11 mouse cellular contexts compared by ENCODE assay signal in the genomic region with DNA sequence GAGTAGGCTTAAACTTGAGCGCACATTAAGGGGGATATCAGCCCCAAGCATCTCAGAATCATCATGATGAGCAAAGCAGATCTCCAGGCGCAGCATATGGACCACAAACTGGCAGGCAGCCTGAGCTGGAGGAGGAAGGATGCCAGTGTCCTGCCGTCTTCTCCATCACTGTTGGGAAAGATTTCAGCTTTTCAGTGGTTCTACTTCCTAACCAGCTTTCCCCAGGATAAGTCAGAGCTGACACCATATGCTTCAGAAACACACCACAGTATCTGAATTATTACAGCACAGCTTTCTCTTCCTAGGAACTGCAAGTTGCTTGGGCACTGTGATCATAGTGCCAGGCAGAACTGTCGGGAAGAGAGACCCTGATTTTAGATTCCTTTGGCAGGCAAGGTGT.
DNase-seq lines count a peak whose midpoint lies in the region; ATAC-seq and TF ChIP-seq lines count a peak whose summit lies in the region.
"Had no signal": no experiment of that assay in that cellular context is flagged by ENCODE, and none has a peak within 500 bp of the region (broad histone marks: within the 10 kb centered on the region; RNA-seq: fewer than 3 reads in every experiment).

No protein-coding gene starts in this region.

- no peak overlapping the region for H3K4me3 ChIP-seq in lung, postnatal 0 days (ENCODE audit: low read depth, low read length)

- H3K9me3 ChIP-seq in lung, postnatal 0 days (ENCODE audit: low read length) = no peaks in the 10 kb centered on the region

- no peak for ATAC-seq in lung, postnatal 0 days

- no peak overlapping the region for H3K9ac ChIP-seq in lung, postnatal 0 days (replicated peaks; ENCODE audit: low read depth)

- no peak for TF ChIP-seq EP300 in lung, postnatal 0 days (IDR thresholded peaks at IDR 0.05)

- no peak overlapping the region for H3K4me2 ChIP-seq in lung, postnatal 0 days (replicated peaks; ENCODE audit: low read depth, low read length)
- H3K4me2 ChIP-seq: midbrain, embryonic 11.5 days had no signal

- no peaks in the 10 kb centered on the region for H3K36me3 ChIP-seq in lung, postnatal 0 days (ENCODE audit: insufficient read depth, low read length)

- no peaks in the 10 kb centered on the region for H3K4me1 ChIP-seq in lung, postnatal 0 days (ENCODE audit: insufficient read depth, low read depth, low read length)

- H3K27ac ChIP-seq in lung, postnatal 0 days (ENCODE audit: low read length) = no peak overlapping the region
- H3K27ac ChIP-seq: kidney, postnatal 0 days had no signal

- WGBS in lung, postnatal 0 days = 80% methylated on average over 4 of the region's 4 CpGs

- DNase-seq in cerebellum, adult 18-20 months = peak; percentile 90 to 91
- DNase-seq in cerebellum, postnatal 36 days = peak; percentile 90 to 93
- peak; percentile 25 to 48 for DNase-seq in layer of hippocampus, postnatal 10 days (ENCODE audit: low spot score in 2 of 2)
- peak; percentile 42 to 62 for DNase-seq in right cerebral cortex, adult 2 months (ENCODE audit: low spot score in 2 of 2)
- no peak for DNase-seq in lung, adult 18-20 months
- no peak for DNase-seq in lung, postnatal 0 days (ENCODE audit: low spot score)
- DNase-seq in heart, adult 8-10 months (ENCODE audit: low spot score) = no peak
- DNase-seq: lung, adult 2 months; thymus, postnatal 14 days had no signal

- H3K27me3 ChIP-seq in lung, postnatal 0 days (replicated peaks; ENCODE audit: insufficient read depth, low read length) = no peaks in the 10 kb centered on the region

- no peak for TF ChIP-seq CTCF in lung, postnatal 0 days (IDR thresholded peaks at IDR 0.05)

Comparison
In these comparisons a context has a peak if more than half of its experiments do, and no peak if none do; other contexts are left out.
1. DNase-seq: peak in cerebellum, adult 18-20 months (2 of 2), cerebellum, postnatal 36 days (2 of 2), layer of hippocampus, postnatal 10 days (2 of 2) and right cerebral cortex, adult 2 months (2 of 2); none in lung, adult 18-20 months (0 of 2), lung, postnatal 0 days (single experiment) and heart, adult 8-10 months (single experiment).